22 mouse cellular contexts compared by ENCODE assay signal in the genomic region with DNA sequence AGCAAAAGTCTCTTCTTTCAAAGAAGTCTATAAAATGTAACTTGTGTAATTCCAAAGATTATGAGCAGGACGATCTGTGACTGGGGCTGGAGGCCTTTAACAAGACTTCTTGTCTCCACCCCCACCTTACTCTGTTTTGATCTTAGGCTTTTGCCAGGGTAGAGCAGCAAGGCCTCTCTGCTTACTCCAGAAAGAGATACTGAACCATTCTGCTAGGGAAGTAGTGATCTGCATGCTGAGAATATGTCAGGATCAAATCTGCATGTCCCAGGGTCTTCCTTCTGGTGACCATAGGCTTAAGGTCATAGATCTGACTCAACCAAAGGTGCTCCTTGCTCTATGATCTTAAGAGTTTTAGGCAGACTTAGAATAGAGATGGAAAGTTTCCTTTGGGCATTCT.
DNase-seq lines count a peak whose midpoint lies in the region; ATAC-seq and TF ChIP-seq lines count a peak whose summit lies in the region.
"Had no signal": no experiment of that assay in that cellular context is flagged by ENCODE, and none has a peak within 500 bp of the region (broad histone marks: within the 10 kb centered on the region; RNA-seq: fewer than 3 reads in every experiment).

No protein-coding gene starts in this region.

- ATAC-seq in heart, embryonic 15.5 days (replicated peaks; ENCODE audit: insufficient number of reproducible peaks, insufficient read depth, low FRiP score, low read depth): no peak
- no peak for ATAC-seq in neural tube, embryonic 15.5 days (ENCODE audit: low FRiP score)
- ATAC-seq: forebrain, embryonic 16.5 days had no signal

- TF ChIP-seq CTCF in gastrocnemius, adult 2 months (IDR thresholded peaks at IDR 0.05): no peak

- no peak for DNase-seq in gastrocnemius, adult 2 months
- DNase-seq in gastrocnemius, adult 18-20 months (ENCODE audit: low spot score): no peak
- DNase-seq in heart, embryonic 10.5 days (ENCODE audit: low spot score): no peak
- DNase-seq in neural tube, embryonic 10.5 days (ENCODE audit: extremely low spot score, low spot score): peak; percentile 6
- peak; percentile 57 for DNase-seq in naive thymus-derived CD4-positive, alpha-beta T cell, adult 2 months (ENCODE audit: low read depth)
- no peak for DNase-seq in embryo, embryonic 9.5 days (ENCODE audit: extremely low spot score)
- DNase-seq: adrenal gland, adult 8-10 months; adrenal gland, postnatal 36 days; cerebellum, adult 11 months; cerebellum, adult 8-10 months; cerebellum, postnatal 14 days; embryo, embryonic 11 days; gastrocnemius, postnatal 25 days; kidney, adult 2 months had no signal

- H3K4me1 ChIP-seq in heart, embryonic 15.5 days (replicated peaks): peaks cover 19% of the 10 kb centered on the region
- H3K4me1 ChIP-seq in heart, embryonic 10.5 days: peaks cover 20% of the 10 kb centered on the region
- 0 out of 2 replicates have a peak, but pooled peaks cover 3% of the 10 kb centered on the region for H3K4me1 ChIP-seq in neural tube, embryonic 15.5 days
- H3K4me1 ChIP-seq: forebrain, embryonic 12.5 days had no signal

- no peaks in the 10 kb centered on the region for H3K36me3 ChIP-seq in heart, embryonic 15.5 days
- H3K36me3 ChIP-seq in heart, embryonic 10.5 days: no peaks in the 10 kb centered on the region
- H3K36me3 ChIP-seq in neural tube, embryonic 15.5 days: no peaks in the 10 kb centered on the region
- H3K36me3 ChIP-seq: embryonic facial prominence, embryonic 12.5 days; forebrain, embryonic 12.5 days; G1E; hindbrain, embryonic 10.5 days had no signal

- H3K27me3 ChIP-seq in heart, embryonic 15.5 days: no peaks in the 10 kb centered on the region
- H3K27me3 ChIP-seq in heart, embryonic 10.5 days (ENCODE audit: insufficient read depth, poor library complexity, severe bottlenecking): no peaks in the 10 kb centered on the region
- H3K27me3 ChIP-seq in neural tube, embryonic 15.5 days (replicated peaks): 0 out of 2 replicates have a peak, but pooled peaks cover 11% of the 10 kb centered on the region

- intact Hi-C loops in gastrocnemius, adult 2 months (cut with DNase I): loop anchor here (10.0 kb wide), 1 partner anchor 100 kb away; no protein-coding TSS in a partner anchor

- peak overlapping the region; percentile 82 for H3K27ac ChIP-seq in gastrocnemius, adult 2 months
- peak overlapping the region; percentile 43; the same call in 1 of the 2 replicates for H3K27ac ChIP-seq in heart, embryonic 15.5 days
- H3K27ac ChIP-seq in heart, embryonic 10.5 days: no peak overlapping the region
- no peak overlapping the region for H3K27ac ChIP-seq in neural tube, embryonic 15.5 days (replicated peaks)
- H3K27ac ChIP-seq: embryonic facial prominence, embryonic 12.5 days; forebrain, embryonic 12.5 days; hindbrain, embryonic 10.5 days; hindbrain, embryonic 14.5 days had no signal

- no peak overlapping the region for H3K4me2 ChIP-seq in heart, embryonic 15.5 days
- H3K4me2 ChIP-seq in neural tube, embryonic 15.5 days: no peak overlapping the region
- H3K4me2 ChIP-seq: embryonic facial prominence, embryonic 12.5 days; forebrain, embryonic 12.5 days; hindbrain, embryonic 14.5 days had no signal

- no peak overlapping the region for H3K4me3 ChIP-seq in gastrocnemius, adult 2 months
- no peak overlapping the region for H3K4me3 ChIP-seq in heart, embryonic 15.5 days
- H3K4me3 ChIP-seq in heart, embryonic 10.5 days: no peak overlapping the region
- H3K4me3 ChIP-seq in neural tube, embryonic 15.5 days (replicated peaks): no peak overlapping the region
- H3K4me3 ChIP-seq: embryonic facial prominence, embryonic 12.5 days; forebrain, embryonic 12.5 days; hindbrain, embryonic 10.5 days had no signal

- H3K9me3 ChIP-seq in heart, embryonic 15.5 days (replicated peaks): no peaks in the 10 kb centered on the region
- no peaks in the 10 kb centered on the region for H3K9me3 ChIP-seq in heart, embryonic 10.5 days
- H3K9me3 ChIP-seq in neural tube, embryonic 15.5 days (replicated peaks): no peaks in the 10 kb centered on the region
- H3K9me3 ChIP-seq: embryonic facial prominence, embryonic 12.5 days; forebrain, embryonic 12.5 days; G1E; hindbrain, embryonic 10.5 days had no signal

- WGBS in heart, embryonic 15.5 days: 36% methylated on average over 1 of the region's 1 CpGs
- WGBS in heart, embryonic 10.5 days: 38% methylated on average over 1 of the region's 1 CpGs
- WGBS in neural tube, embryonic 15.5 days: 90% methylated on average over 1 of the region's 1 CpGs

- H3K9ac ChIP-seq in heart, embryonic 15.5 days: no peak overlapping the region
- H3K9ac ChIP-seq in neural tube, embryonic 15.5 days (replicated peaks): no peak overlapping the region
- H3K9ac ChIP-seq: embryonic facial prominence, embryonic 12.5 days; forebrain, embryonic 12.5 days; hindbrain, embryonic 14.5 days had no signal

Comparison
In these comparisons a context has a peak if more than half of its experiments do, and no peak if none do; other contexts are left out.
1. H3K27ac ChIP-seq: peak in gastrocnemius, adult 2 months (single experiment) and heart, embryonic 15.5 days (single experiment); none in heart, embryonic 10.5 days (single experiment) and neural tube, embryonic 15.5 days (single experiment).
2. DNase-seq: peak in neural tube, embryonic 10.5 days (single experiment) and naive thymus-derived CD4-positive, alpha-beta T cell, adult 2 months (single experiment); none in gastrocnemius, adult 2 months (single experiment), gastrocnemius, adult 18-20 months (single experiment), heart, embryonic 10.5 days (single experiment) and embryo, embryonic 9.5 days (single experiment).